Mouse (Mus musculus) liver, adult (tissue): ENCODE results near the gene Dph1.

Source experiments
- GATA4 ChIP-seq: IDR thresholded peaks from 2 replicates; pipeline ENCODE4 v1.6.1; 2014; ENCODE audit warnings: mild to moderate bottlenecking, low read length; ENCODE audit not compliant: insufficient replicate concordance

Gene Dph1

GRCm38 (mm10) chr11:75170136-75170751, 20.8 kb downstream of the Dph1 start:
- no peak for TF ChIP-seq GATA4

GRCm38 (mm10) chr11:75169405-75170080, 21.5 kb downstream of the Dph1 start, which contains the start of gene Hic1:
TSS of gene Hic1 (minus strand) at chr11:75169519.
- no peak for TF ChIP-seq GATA4

GRCm38 (mm10) chr11:75168590-75169361, 22.3 kb downstream of the Dph1 start:
- peak; percentile 99 for TF ChIP-seq GATA4

- no peak for TF ChIP-seq GATA4
These were observed 23.1 kb downstream of the Dph1 start for GRCm38 (mm10) chr11:75167643-75168589.

GRCm38 (mm10) chr11:75166861-75167642, 24.0 kb downstream of the Dph1 start:
- no peak for TF ChIP-seq GATA4

GRCm38 (mm10) chr11:75166193-75166842, 24.7 kb downstream of the Dph1 start:
- TF ChIP-seq GATA4: no peak

GRCm38 (mm10) chr11:75165441-75166192, 25.4 kb downstream of the Dph1 start:
- TF ChIP-seq GATA4: no peak

- TF ChIP-seq GATA4: no peak
These were observed 26.3 kb downstream of the Dph1 start for GRCm38 (mm10) chr11:75164750-75165149.

GRCm38 (mm10) chr11:75164051-75164450, 27.0 kb downstream of the Dph1 start:
- TF ChIP-seq GATA4: no peak

- TF ChIP-seq GATA4: no peak
These were observed 27.7 kb downstream of the Dph1 start for GRCm38 (mm10) chr11:75163379-75163778.

- no peak for TF ChIP-seq GATA4
These were observed 28.4 kb downstream of the Dph1 start for GRCm38 (mm10) chr11:75162591-75163080.

GRCm38 (mm10) chr11:75161417-75162008, 29.5 kb downstream of the Dph1 start:
- TF ChIP-seq GATA4: no peak
